Mouse (Mus musculus) brain, embryonic 14.5 days (tissue): ENCODE results near the gene Olfr281.

Source experiments
- CTCF ChIP-seq: fragments of 200-500 bp; IDR thresholded peaks from 2 replicates; pipeline ENCODE4 v1.5.1; 2012; ENCODE audit warnings: inconsistent platforms, mild to moderate bottlenecking, moderate library complexity, borderline replicate concordance; ENCODE audit not compliant: insufficient read depth, insufficient read length; ENCODE audit errors: extremely low read depth
- POLR2A ChIP-seq: fragments of 200-500 bp; IDR thresholded peaks from 2 replicates; pipeline ENCODE4 v1.6.1; 2012; ENCODE audit warnings: mild to moderate bottlenecking, inconsistent platforms, borderline replicate concordance; ENCODE audit not compliant: poor library complexity, insufficient read depth, insufficient read length, severe bottlenecking; ENCODE audit errors: extremely low read depth

- no peak for TF ChIP-seq CTCF
- TF ChIP-seq POLR2A: no peak
Measured at GRCm38 (mm10) chr15:98448521-98448920, 3.9 kb upstream of the Olfr281 start.
